Mouse (Mus musculus): ENCODE measurements at regions not wholly inside any gene's neighbourhood (a gene's known extent, or its start where the extent isn't known, plus 50 kb on each side); places are given as distances from the start of the nearest gene placed in this dataset.

DNA sequence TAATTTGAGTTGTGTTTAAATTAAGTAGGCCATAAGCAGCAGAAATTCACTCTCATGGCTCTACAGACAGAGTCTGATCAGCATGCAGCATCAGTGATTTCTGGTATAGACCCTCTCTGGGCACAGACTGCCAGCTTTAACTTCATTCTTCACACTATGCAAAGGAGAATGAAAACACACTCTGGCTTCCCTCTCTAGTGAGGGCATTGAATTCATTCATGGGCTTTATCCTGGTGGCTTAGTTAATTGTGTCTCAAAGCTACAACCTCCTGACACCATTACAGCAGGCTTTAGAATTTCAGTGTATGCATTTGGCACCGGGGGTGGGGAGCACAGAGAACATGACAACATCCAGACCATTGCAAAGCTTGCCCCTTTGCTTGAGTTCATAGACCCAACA, 169.1 kb downstream of the Fbxo8 start:
- no peak for TF ChIP-seq CTCF (conservative IDR thresholded peaks at IDR 0.05; ENCODE audit: low read length)
- TF ChIP-seq NANOG (IDR thresholded peaks at IDR 0.05; ENCODE audit: borderline replicate concordance, low read length) = no peak
- no peak for TF ChIP-seq POU5F1 (IDR thresholded peaks at IDR 0.05; ENCODE audit: borderline replicate concordance, low read length)

Measured in E14TG2a.4 (cell line).